Mouse (Mus musculus): ENCODE measurements around the gene Dlgap4.

DNA sequence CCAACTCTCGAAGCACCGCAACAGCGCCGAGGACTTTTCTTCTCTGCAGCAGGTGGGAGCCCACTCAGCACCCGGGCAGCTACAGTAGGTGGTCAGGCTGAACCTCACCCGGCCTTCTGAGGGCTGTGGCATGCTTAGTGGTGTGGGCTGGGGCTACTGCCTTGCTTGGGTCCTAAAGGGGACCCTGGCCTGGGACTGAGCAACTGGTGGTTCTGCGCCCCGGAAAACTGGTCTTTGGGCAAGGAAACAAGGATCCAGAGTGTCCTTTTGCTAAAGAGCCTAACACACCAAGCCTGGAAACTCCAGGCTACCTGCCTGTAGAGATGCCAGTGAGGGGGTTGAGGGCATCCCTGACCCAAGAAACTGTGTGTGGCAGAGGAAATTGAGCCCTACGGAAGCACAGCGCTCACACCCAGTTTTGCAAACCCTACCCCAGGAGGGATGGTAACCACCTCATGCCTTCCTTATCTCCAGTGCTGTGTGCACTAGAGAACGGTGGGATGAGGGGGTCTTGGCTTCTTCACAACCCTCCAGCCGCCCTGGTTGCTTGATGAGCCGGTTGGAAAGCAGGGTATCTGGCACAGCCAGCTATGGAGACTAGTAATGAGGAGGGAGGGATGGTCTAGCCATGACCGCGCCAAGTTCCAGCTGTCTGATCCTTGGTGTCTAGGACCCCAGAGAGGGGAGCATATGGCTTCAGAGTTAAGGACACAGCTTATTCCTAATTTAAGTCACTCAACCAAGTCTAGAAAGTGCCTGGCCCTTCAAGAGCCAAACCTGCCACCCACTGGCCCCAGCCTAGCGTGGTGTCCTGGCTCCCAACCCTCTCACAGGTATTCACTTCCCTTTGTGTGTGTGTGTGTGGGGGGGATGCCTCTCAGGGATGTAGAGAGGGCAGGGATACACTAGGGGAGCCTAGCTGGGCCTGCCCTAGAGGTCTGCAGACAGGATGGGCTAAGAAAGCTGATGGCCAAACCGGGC, 162.2 kb downstream of the Dlgap4 start:
- TF ChIP-seq POLR2A (IDR thresholded peaks at IDR 0.05; ENCODE audit: control insufficient read depth, low read depth, low read length), result peak; percentile 53; the same call in 1 of the 2 replicates
- TF ChIP-seq CTCF (IDR thresholded peaks at IDR 0.05; ENCODE audit: control insufficient read depth, insufficient read depth, insufficient replicate concordance, low read depth, low read length), result no peak

Measured in testis, adult 2 months (tissue).